Mouse (Mus musculus): ENCODE results near the gene Id1. TPM values are rescaled to one million over a fixed set of nuclear protein-coding genes. Genes with fewer than 3 reads are reported as not detected.

The Id1 gene
- polyA plus RNA-seq, 1 experiment from 2014 or later: 176 TPM

DNA sequence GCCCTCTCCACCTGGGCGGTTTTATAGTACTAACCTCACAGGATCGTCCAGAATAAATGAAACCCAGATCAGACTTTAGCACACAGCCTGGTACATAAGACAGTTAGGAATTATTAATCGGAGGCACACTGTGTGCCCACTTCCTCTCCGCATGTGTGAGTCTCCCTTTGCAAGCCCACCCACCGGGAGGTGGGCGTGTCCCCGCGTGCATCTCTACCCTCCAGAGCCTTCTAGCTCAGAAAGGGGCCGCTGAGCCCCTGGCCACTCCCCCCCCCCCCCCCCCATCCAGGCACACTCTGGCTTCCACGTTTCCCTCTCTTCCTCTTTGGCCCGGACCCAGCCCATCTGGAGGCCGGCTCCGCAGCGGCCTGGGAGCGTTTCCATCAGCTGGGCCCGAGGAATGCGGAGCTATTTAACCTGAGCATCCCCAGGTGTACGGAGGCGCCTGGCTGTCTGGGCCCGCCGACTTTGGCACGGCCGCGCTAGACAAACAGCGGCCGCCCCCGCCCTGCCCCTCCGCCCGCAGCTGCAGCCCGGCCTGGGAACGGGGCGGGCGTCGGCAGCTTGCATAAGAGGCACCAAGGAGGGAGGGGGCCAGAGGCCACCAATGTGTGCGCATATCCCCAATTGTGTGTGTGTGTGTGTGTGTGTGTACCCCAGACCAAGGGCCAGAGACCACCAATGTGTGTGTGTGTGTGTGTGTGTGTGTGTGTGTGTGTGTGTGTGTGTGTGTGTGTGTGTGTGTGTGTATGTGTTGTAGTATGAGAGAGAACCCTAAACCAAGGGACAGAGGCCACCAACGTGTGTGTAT is 3.2 kb downstream of the Id1 start:
- Histone ChIP-seq H3K4me1 (replicated peaks) (peaks cover 79% of the 10 kb centered on the region), H3K9me3 (no peaks in the 10 kb centered on the region), H3K4me3 (peak overlapping the region; percentile 86), H3K27me3 (ENCODE audit: insufficient read depth, poor library complexity, severe bottlenecking) (no peaks in the 10 kb centered on the region; the same call in 1 of the 2 replicates), H3K36me3 (peaks cover 10% of the 10 kb centered on the region; the same call in 1 of the 2 replicates), H3K27ac (peak overlapping the region; percentile 95)
- under 1% methylated on average over 36 of the region's 36 CpGs for WGBS
- peak; percentile 85 for DNase-seq (ENCODE audit: low spot score)

DNA sequence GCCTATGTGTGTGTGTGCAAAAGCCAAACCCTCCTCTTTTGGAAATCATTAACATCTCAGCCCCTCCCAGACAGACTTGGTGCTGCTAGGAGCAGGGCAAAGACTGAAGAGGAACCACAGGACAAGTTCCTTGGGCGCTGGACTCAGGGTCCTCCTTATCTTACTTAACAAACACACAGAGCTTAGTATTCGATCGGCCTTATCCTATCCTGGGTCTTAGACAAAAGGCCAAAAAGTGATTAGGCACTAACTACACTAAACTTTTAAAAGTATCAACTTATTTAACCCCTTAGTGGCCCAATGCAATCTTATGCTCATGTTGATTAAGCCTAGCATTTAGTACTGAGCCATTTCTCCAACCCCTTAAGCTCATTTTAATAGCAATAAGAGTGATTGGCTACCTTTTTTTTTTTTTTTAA is 3.8 kb downstream of the Id1 start:
- Histone ChIP-seq H3K36me3 (peaks cover 10% of the 10 kb centered on the region; the same call in 1 of the 2 replicates), H3K9me3 (no peaks in the 10 kb centered on the region), H3K4me3 (peak overlapping the region; percentile 86), H3K27me3 (ENCODE audit: insufficient read depth, poor library complexity, severe bottlenecking) (no peaks in the 10 kb centered on the region; the same call in 1 of the 2 replicates), H3K4me1 (replicated peaks) (peaks cover 72% of the 10 kb centered on the region), H3K27ac (peak overlapping the region; percentile 95)
- no peak for DNase-seq (ENCODE audit: low spot score)
- WGBS: 25% methylated on average over 3 of the region's 3 CpGs

DNA sequence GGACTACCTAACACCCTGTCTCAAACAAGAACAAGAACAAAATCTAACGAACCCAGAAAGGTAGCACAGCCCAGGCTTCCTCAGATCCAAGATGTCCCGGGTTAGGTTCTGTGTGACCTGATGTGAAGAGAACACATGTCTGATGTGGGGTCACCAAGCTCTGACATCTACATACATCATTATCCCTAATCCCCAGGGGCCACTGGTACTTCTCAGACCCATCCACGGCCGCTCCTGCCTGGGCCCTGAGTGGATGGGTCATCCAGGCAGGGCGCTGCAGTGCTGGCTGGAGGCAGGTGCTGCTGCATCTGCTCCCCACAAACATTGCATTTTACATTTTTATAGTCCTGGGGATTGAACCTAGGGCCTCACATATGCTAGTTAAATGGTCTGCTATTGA is 4.4 kb downstream of the Id1 start:
- 72% methylated on average over 5 of the region's 5 CpGs for WGBS
- H3K4me3 ChIP-seq: no peak overlapping the region
- H3K36me3 ChIP-seq: peaks cover 10% of the 10 kb centered on the region; the same call in 1 of the 2 replicates
- DNase-seq (ENCODE audit: low spot score): no peak
- peaks cover 66% of the 10 kb centered on the region for H3K4me1 ChIP-seq (replicated peaks)
- no peaks in the 10 kb centered on the region for H3K9me3 ChIP-seq
- no peaks in the 10 kb centered on the region; the same call in 1 of the 2 replicates for H3K27me3 ChIP-seq (ENCODE audit: insufficient read depth, poor library complexity, severe bottlenecking)
- peak overlapping the region; percentile 95 for H3K27ac ChIP-seq

DNA sequence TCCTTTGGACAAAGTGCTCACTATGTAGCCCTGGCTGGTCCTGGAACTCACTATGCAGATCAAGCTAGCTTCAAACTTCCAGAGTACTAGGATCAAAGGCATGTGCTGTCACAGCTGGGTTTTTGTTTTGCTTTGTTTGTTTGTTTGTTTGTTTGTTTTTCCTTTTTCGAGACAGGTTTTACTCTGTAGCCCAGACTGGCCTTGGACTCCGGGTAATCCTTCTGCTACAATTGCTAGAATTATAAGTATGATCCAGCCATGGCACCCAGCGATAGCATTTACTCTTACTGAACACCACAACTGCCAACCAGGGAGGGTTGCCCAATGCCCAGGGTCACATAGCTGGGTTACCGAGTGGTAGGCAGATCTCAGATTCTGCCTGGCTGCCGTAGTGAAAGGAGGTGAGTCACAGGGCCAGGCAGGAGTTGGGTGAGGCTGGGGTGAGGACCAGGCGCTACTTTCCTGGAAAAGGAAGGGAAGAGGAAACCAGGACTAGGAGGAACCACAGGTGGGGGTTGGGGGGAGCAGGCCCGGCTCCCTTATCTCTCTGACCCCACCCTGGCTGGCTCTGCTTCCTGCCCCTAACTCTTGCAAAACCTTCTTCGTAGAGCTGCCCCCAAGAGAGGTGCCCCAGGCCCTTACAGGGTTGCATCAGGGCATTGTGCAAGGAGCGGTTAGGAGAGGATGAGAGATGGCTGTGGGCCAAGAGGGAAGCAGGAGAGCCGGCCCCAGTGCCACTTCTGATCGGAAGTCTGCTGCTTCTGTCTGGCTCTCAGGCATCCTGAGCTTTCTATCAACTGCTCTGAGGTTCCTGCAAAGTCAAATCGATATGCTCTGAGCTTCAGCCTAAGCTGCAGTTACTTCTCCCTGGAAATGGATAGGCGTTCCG is 5.3 kb downstream of the Id1 start:
- no peaks in the 10 kb centered on the region; the same call in 1 of the 2 replicates for H3K27me3 ChIP-seq (ENCODE audit: insufficient read depth, poor library complexity, severe bottlenecking)
- H3K9me3 ChIP-seq: no peaks in the 10 kb centered on the region
- H3K4me3 ChIP-seq: no peak overlapping the region; the same call in 1 of the 2 replicates
- DNase-seq (ENCODE audit: low spot score): peak; percentile 52
- peaks cover 10% of the 10 kb centered on the region; the same call in 1 of the 2 replicates for H3K36me3 ChIP-seq
- H3K27ac ChIP-seq: peak overlapping the region; percentile 95
- 59% methylated on average over 14 of the region's 14 CpGs for WGBS
- H3K4me1 ChIP-seq (replicated peaks): peaks cover 57% of the 10 kb centered on the region

DNA sequence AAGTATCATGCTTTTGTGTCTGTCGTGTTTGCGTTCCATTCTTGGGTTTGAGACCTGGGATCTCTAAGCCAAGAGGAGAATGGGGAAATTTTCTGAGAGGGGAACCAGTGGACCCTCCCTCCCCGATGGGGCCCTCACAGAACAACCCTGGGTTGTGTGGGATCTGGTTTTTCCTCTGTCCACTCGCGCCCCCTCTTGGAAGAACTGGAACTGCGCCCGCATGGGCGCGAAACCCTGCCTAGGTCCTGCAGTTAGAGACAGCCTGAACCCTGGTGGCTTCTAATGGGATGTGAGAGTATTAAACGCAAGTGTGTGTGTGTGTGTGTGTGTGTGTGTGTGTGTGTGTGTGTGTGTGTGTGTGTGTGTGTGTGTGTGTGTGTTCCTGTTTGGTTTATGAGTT is 6.4 kb downstream of the Id1 start:
- DNase-seq (ENCODE audit: low spot score): peak; percentile 86
- peaks cover 51% of the 10 kb centered on the region for H3K4me1 ChIP-seq (replicated peaks)
- no peaks in the 10 kb centered on the region; the same call in 1 of the 2 replicates for H3K27me3 ChIP-seq (ENCODE audit: insufficient read depth, poor library complexity, severe bottlenecking)
- H3K27ac ChIP-seq: peak overlapping the region; percentile 84
- no peaks in the 10 kb centered on the region for H3K9me3 ChIP-seq
- peaks cover 9% of the 10 kb centered on the region; the same call in 1 of the 2 replicates for H3K36me3 ChIP-seq
- whole genome bisulfite sequencing: 24% methylated on average over 10 of the region's 10 CpGs
- H3K4me3 ChIP-seq: no peak overlapping the region

DNA sequence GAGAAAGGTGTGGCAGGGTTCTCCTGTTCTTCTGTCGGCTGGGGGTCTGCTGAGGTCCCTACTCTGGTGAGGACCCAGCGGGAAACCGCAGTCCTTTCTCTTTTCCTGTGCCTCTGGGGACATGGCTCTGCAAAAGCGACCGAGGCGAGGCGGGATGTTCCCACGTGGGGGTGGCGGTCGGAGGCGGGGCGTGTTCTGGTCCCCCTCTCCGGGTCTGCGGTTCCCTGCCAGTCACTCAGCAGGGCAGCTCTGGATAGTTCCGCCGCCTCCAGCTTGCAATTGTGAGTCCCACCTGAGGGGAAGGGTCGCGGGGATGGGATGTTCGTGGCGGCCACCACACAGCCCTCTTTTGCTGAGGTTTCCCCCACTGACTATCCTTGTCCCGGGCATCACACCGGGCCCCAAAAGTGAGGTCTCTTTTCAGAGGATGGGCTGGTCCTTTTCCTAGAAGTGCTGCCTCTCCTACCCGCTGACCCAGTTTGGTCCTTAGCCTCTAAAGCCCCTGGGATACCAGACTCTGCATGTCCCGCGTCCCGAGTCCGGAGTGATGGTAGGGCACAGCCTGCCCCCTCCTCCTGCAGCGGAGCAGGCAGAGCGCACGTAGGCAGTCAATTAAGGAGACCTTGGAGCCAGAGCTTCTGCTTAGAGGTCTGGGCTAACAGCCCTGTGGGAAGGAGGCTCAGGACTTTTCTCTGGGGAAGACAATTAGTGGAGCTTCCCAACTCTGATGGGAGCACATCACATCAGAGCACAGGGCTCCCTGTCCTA is 18.1 kb downstream of the Id1 start, which contains the start of gene Cox4i2:
Gene Cox4i2, plus strand, starts transcription at position 230 of the 768 bp plus-strand sequence.
- peaks cover 24% of the 10 kb centered on the region for H3K4me1 ChIP-seq (replicated peaks)
- peak within 1 kb of the TSS; percentile 44 for H3K4me3 ChIP-seq
- H3K27me3 ChIP-seq (ENCODE audit: insufficient read depth, poor library complexity, severe bottlenecking): peaks cover 35% of the 10 kb centered on the region
- no peaks in the 10 kb centered on the region for H3K36me3 ChIP-seq
- peak; percentile 33 for DNase-seq (ENCODE audit: low spot score)
- no peaks in the 10 kb centered on the region for H3K9me3 ChIP-seq
- H3K27ac ChIP-seq: peak within 1 kb of the TSS; percentile 76
- WGBS: 3% methylated on average over 30 of the region's 30 CpGs

DNA sequence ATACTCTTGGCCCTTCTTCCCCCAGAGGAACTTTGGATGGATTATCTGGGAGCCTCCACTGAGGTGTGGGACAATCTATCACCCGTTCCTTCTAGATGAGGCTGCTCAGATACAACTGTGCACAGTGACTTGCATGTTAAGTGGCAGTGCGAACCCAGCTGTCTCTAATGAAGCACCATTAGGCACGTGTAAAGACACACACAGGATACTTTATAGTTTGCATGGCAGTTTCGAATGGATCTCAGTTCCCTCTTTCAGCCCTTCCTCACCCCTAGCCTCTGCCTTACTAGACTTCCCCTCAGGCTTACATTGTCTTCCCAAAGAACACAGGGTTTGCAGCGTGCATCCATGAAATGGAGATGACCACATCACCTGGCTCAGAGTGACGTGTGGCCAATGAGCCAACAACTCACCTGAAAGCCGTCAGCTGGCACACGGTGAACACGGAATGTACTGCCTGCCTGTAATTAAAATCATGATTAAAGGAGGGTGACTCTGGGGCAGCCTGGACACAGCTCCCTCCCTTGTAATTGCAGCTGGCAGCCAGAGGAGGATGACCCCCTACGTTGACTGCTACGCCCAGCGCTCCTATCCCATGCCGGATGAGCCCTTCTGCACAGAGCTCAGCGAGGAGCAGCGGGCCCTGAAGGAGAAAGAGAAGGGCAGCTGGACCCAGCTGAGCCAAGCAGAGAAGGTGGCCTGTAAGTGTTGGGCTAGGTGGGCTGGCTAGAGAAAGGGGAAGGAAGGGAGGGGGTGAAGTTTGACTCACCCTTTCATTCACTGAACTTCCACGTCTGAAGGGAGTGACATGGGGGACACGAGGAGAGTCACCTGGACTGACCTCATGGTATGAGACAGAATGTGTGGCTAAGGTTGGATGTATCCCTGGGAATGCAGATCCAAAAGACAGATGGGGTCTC is 20.7 kb downstream of the Id1 start:
- 67% methylated on average over 17 of the region's 17 CpGs for WGBS
- Histone ChIP-seq H3K4me1 (replicated peaks) (peaks cover 24% of the 10 kb centered on the region), H3K36me3 (no peaks in the 10 kb centered on the region), H3K9me3 (no peaks in the 10 kb centered on the region), H3K4me3 (no peak overlapping the region), H3K27me3 (ENCODE audit: insufficient read depth, poor library complexity, severe bottlenecking) (peaks cover 35% of the 10 kb centered on the region), H3K27ac (no peak overlapping the region)
- DNase-seq (ENCODE audit: low spot score): no peak

DNA sequence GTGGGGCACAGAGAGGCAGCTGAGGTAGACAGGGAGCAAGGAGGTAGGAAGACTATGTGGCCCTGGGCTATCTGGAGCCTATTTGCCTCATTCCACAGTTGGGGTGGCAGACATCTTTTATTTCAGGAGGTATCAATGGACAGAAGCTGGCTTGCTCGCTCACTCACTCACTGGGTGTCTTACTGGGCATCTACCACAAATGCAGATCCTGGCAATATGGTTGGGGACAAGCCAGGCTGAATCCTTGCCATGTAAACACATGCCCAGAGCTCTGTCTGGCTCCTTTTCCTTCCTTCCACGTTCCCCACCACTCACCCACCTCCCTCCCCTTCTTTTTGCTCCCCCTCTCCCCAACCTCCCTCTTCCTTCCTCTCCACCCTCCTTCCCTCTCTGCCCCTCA is 21.4 kb downstream of the Id1 start:
- DNase-seq (ENCODE audit: low spot score): no peak
- Histone ChIP-seq H3K4me1 (replicated peaks) (peaks cover 24% of the 10 kb centered on the region), H3K9me3 (no peaks in the 10 kb centered on the region), H3K27me3 (ENCODE audit: insufficient read depth, poor library complexity, severe bottlenecking) (peaks cover 35% of the 10 kb centered on the region), H3K4me3 (no peak overlapping the region), H3K36me3 (no peaks in the 10 kb centered on the region), H3K27ac (no peak overlapping the region)
- WGBS: 61% methylated on average over 2 of the region's 2 CpGs

DNA sequence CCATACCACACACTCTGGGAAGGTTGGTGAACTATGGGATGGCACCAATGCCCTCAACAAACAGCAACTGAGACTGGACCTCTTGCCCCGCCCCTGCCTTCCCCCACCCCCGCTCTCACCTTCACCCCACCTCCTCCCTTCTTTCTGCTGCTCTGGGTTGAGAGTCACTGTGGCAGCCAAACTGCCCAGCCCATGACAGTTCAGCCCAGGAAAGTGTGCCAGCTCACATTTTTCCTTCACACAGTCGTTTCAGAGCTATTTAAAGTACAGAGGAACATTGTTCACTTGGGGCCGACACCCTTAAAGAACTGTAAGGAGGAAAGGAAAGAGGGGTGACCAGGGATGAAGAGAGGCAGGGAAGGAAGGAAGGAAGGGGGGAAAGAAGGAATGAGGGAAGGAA is 22.3 kb downstream of the Id1 start:
- DNase-seq (ENCODE audit: low spot score): no peak
- Histone ChIP-seq H3K27me3 (ENCODE audit: insufficient read depth, poor library complexity, severe bottlenecking) (peaks cover 33% of the 10 kb centered on the region), H3K36me3 (no peaks in the 10 kb centered on the region), H3K27ac (no peak overlapping the region), H3K9me3 (no peaks in the 10 kb centered on the region), H3K4me3 (no peak overlapping the region), H3K4me1 (replicated peaks) (peaks cover 24% of the 10 kb centered on the region)
- 52% methylated on average over 4 of the region's 4 CpGs for WGBS

DNA sequence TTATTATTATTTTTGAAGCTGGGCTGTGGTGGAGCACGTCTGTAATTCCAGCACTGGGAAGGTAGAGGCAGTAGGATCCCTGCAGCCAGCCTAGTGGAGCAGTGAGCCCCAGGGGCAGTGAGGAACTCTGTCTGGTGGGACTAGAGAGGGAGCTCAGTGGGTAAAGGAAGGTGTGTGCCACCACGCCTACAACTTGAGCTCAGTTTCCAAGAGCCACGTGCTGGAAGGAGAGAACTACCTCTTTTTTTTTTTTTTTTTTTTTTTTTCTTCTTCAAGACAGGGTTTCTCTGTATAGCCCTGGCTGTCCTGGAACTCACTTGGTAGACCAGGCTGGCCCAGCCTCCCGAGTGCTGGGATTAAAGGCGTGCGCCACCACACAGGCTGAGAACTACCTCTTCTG is 27.3 kb downstream of the Id1 start:
- Histone ChIP-seq H3K27me3 (ENCODE audit: insufficient read depth, poor library complexity, severe bottlenecking) (no peaks in the 10 kb centered on the region; the same call in 1 of the 2 replicates), H3K36me3 (no peaks in the 10 kb centered on the region)
- WGBS: 68% methylated on average over 6 of the region's 6 CpGs

DNA sequence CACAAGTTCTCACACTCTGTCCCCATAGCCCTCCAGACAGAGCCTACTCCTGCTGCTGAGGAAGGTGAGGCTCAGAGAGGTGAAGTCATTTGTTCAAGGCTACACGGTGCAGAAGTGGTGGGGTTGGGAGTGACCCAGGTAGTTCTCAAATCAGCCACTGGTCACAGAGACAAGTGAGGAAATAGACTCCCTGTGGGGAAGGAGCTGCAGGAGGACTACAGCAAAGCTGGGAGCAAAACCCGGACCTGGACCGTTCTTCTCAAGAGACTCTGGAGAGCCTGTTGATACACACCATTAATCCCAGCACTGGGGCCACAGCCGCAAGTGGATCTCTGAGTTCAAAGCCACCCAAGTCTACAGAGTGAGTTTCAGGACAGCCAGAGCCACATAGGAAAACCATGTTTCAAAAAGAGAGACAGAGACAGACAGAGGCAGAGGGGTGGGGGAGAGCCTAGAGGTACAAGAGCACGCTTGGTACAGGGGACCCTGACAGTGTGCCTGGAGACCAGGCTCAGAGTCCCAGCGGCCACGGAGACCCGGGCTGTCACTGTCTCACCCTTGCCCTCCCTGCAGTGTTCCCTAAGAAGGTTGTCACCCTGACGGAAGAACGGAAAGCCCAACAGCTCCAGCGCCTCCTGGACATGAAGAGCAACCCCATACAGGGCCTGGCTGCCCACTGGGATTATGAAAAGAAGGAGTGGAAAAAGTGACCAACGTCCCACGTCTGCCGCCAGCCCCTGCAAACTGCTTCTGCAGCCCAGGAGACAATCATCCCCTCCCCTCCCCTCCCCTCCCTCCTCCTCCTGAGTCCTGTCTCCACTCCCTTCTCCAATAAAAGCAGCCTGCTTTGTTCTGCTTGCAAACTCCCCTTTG is 28.4 kb downstream of the Id1 start:
- Histone ChIP-seq H3K9me3 (no peaks in the 10 kb centered on the region), H3K4me1 (replicated peaks) (peaks cover 34% of the 10 kb centered on the region), H3K4me3 (peak overlapping the region; percentile 39), H3K27me3 (ENCODE audit: insufficient read depth, poor library complexity, severe bottlenecking) (no peaks in the 10 kb centered on the region), H3K36me3 (no peaks in the 10 kb centered on the region), H3K27ac (peak overlapping the region; percentile 82)
- 3% methylated on average over 14 of the region's 14 CpGs for WGBS
- peak; percentile 47 for DNase-seq (ENCODE audit: low spot score)

More for the DNA sequence above, 27.3 kb downstream of the Id1 start:
- H3K4me1 ChIP-seq (replicated peaks): peaks cover 34% of the 10 kb centered on the region
- no peaks in the 10 kb centered on the region for H3K9me3 ChIP-seq
- no peak for DNase-seq (ENCODE audit: low spot score)
- H3K4me3 ChIP-seq: no peak overlapping the region
- H3K27ac ChIP-seq: no peak overlapping the region
